Mouse (Mus musculus): ENCODE measurements at regions not wholly inside any gene's neighbourhood (a gene's known extent, or its start where the extent isn't known, plus 50 kb on each side); places are given as distances from the start of the nearest gene placed in this dataset.

DNA sequence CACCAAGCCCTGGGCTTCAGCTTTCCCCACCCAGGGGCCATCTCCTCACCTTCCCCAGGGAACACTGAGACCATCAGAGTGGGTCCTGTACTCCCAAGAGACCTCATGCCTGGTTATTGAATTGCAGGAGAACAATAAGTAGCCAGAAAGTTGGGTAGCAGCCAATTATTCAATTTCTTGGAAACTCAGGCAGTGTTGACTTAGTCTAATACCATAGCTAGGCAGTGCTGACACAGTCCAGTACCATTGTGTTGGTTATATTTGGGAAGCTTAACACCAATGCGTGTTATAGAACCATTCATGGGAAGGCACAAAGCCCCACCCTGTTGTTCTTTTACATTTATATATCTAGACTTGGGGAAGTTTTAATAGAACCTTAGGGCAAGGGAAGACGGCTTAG lies 131.9 kb downstream of the Diras2 start:
- H3K36me3 ChIP-seq (ENCODE audit: control insufficient read depth in 1 of 2, insufficient read depth in 2 of 2, low read length in 2 of 2) = no peaks in the 10 kb centered on the region
- H3K27ac ChIP-seq (ENCODE audit: control insufficient read depth, low read depth, low read length) = no peak overlapping the region
- H3K4me3 ChIP-seq (ENCODE audit: control insufficient read depth in 1 of 2, insufficient read depth in 1 of 2, low read depth in 2 of 2, low read length in 2 of 2) = no peak overlapping the region
- no peak for DNase-seq (ENCODE audit: low read depth, low spot score)
- no peaks in the 10 kb centered on the region for H3K9me3 ChIP-seq (replicated peaks; ENCODE audit: insufficient read depth, low read length)
- no peak for TF ChIP-seq E2F4 (IDR thresholded peaks at IDR 0.05; ENCODE audit: borderline replicate concordance, low read depth, low read length)
- TF ChIP-seq EP300 (IDR thresholded peaks at IDR 0.05; ENCODE audit: low read depth in 1 of 2, low read length in 2 of 2) = no peak
- no peak for TF ChIP-seq RCOR1 (IDR thresholded peaks at IDR 0.05; ENCODE audit: low read depth, low read length)
- TF ChIP-seq TAL1 (IDR thresholded peaks at IDR 0.05; ENCODE audit: low read length) = no peak
- TF ChIP-seq ZC3H11A (IDR thresholded peaks at IDR 0.05; ENCODE audit: low read depth, low read length) = no peak
- no peak for TF ChIP-seq ELF1 (IDR thresholded peaks at IDR 0.05; ENCODE audit: low read depth, low read length)
- TF ChIP-seq SMC3 (IDR thresholded peaks at IDR 0.05; ENCODE audit: low read depth, low read length) = no peak
- no peak for TF ChIP-seq ZKSCAN1 (IDR thresholded peaks at IDR 0.05; ENCODE audit: low read depth, low read length)
- no peak for TF ChIP-seq MEF2A (IDR thresholded peaks at IDR 0.05; ENCODE audit: extremely low read depth, insufficient replicate concordance, low read depth, low read length, poor library complexity, severe bottlenecking)
- TF ChIP-seq ZMIZ1 (IDR thresholded peaks at IDR 0.05; ENCODE audit: low read depth, low read length) = no peak
- TF ChIP-seq MXI1 (IDR thresholded peaks at IDR 0.05; ENCODE audit: low read depth, low read length) = no peak
- TF ChIP-seq ETS1 (IDR thresholded peaks at IDR 0.05; ENCODE audit: low read depth, low read length) = no peak
- TF ChIP-seq GABPA (IDR thresholded peaks at IDR 0.05; ENCODE audit: low read depth, low read length) = no peak
- no peak for TF ChIP-seq CHD2 (IDR thresholded peaks at IDR 0.05; ENCODE audit: low read length)
- no peak for TF ChIP-seq ZNF384 (IDR thresholded peaks at IDR 0.05; ENCODE audit: low read depth, low read length)
- no peak for TF ChIP-seq USF2 (IDR thresholded peaks at IDR 0.05; ENCODE audit: borderline replicate concordance in 1 of 2, insufficient read depth in 1 of 2, low read depth in 1 of 2, low read length in 2 of 2)
- no peaks in the 10 kb centered on the region for H3K27me3 ChIP-seq (ENCODE audit: control insufficient read depth in 1 of 2, insufficient read depth in 2 of 2, low read length in 2 of 2)
- H3K9ac ChIP-seq (ENCODE audit: control insufficient read depth, low read depth, low read length, poor library complexity, severe bottlenecking) = no peak overlapping the region
- H3K79me2 ChIP-seq (ENCODE audit: control insufficient read depth, insufficient read depth, low read length, poor library complexity) = no peaks in the 10 kb centered on the region
- H3K4me1 ChIP-seq (ENCODE audit: control insufficient read depth in 1 of 2, insufficient read depth in 2 of 2, low read length in 2 of 2) = no peaks in the 10 kb centered on the region

DNA sequence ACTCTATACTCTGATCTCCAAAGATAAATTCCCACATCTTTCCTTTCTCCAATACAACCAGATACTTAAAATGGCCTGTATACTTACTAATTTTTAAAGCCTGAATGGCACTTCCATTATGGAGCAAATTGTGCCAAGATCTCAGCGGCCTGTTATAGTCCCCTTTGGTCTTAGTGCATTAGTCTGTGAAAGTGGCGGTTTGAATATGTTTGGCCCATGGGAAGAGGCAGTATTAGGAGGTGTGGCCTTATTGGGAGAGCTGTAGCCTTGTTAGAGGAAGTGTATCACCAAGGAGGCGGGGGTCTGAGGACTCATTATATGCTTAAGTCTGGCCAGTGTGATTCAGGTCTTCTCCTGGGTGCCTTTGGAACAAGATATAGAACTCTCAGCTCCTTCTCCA lies 127.3 kb downstream of the Diras2 start:
- H3K27me3 ChIP-seq (ENCODE audit: control insufficient read depth in 1 of 2, insufficient read depth in 2 of 2, low read length in 2 of 2) = no peaks in the 10 kb centered on the region
- no peaks in the 10 kb centered on the region for H3K9me3 ChIP-seq (replicated peaks; ENCODE audit: insufficient read depth, low read length)
- no peaks in the 10 kb centered on the region for H3K36me3 ChIP-seq (ENCODE audit: control insufficient read depth in 1 of 2, insufficient read depth in 2 of 2, low read length in 2 of 2)
- DNase-seq (ENCODE audit: low read depth, low spot score) = no peak
- TF ChIP-seq CHD1 (IDR thresholded peaks at IDR 0.05; ENCODE audit: low read depth, low read length) = no peak
- TF ChIP-seq USF2 (IDR thresholded peaks at IDR 0.05; ENCODE audit: borderline replicate concordance in 1 of 2, insufficient read depth in 1 of 2, low read depth in 1 of 2, low read length in 2 of 2) = no peak
- no peak for TF ChIP-seq ZNF384 (IDR thresholded peaks at IDR 0.05; ENCODE audit: low read depth, low read length)
- TF ChIP-seq GABPA (IDR thresholded peaks at IDR 0.05; ENCODE audit: low read depth, low read length) = no peak
- no peak for TF ChIP-seq MAX (IDR thresholded peaks at IDR 0.05; ENCODE audit: low read length)
- no peak for TF ChIP-seq POLR2AphosphoS5 (IDR thresholded peaks at IDR 0.05; ENCODE audit: borderline replicate concordance, low read depth, low read length)
- no peak overlapping the region for H3K4me3 ChIP-seq (ENCODE audit: control insufficient read depth in 1 of 2, insufficient read depth in 1 of 2, low read depth in 2 of 2, low read length in 2 of 2)
- H3K4me1 ChIP-seq (ENCODE audit: control insufficient read depth in 1 of 2, insufficient read depth in 2 of 2, low read length in 2 of 2) = no peaks in the 10 kb centered on the region
- H3K9ac ChIP-seq (ENCODE audit: control insufficient read depth, low read depth, low read length, poor library complexity, severe bottlenecking) = no peak overlapping the region
- no peak overlapping the region for H3K27ac ChIP-seq (ENCODE audit: control insufficient read depth, low read depth, low read length)
- no peaks in the 10 kb centered on the region for H3K79me2 ChIP-seq (ENCODE audit: control insufficient read depth, insufficient read depth, low read length, poor library complexity)

Measured in MEL (cell line).